Mouse (Mus musculus) liver, embryonic 11.5 days (tissue): ENCODE data around the gene Atg101. TPM values are rescaled to one million over a fixed set of nuclear protein-coding genes. Genes with fewer than 3 reads are reported as not detected.

ENCODE experiments used
- ATAC-seq: fragments of 200-750 bp; cut with Nextera tagmentation; replicated peaks from 2 replicates; pipeline ENCODE4 v1.8.0; 2017; ENCODE audit warnings: moderate number of reproducible peaks, mild to moderate bottlenecking, moderate TSS enrichment, moderate library complexity; ENCODE audit not compliant: low FRiP score
- DNase-seq: peaks from one replicate; pipeline ENCODE4 v3.0.0-alpha.2; 2017; ENCODE audit warnings: low spot score
- H3K27ac ChIP-seq: fragments of 300-500 bp; sonication (generic); 2 replicates; pipeline ENCODE4 v1.5.1; 2014; ENCODE audit warnings: mild to moderate bottlenecking, low read depth, low read length, control low read depth
- H3K27me3 ChIP-seq: fragments of 300-500 bp; sonication (generic); replicated peaks from 2 replicates; pipeline ENCODE4 v1.6.1; 2014; ENCODE audit warnings: low read length, mixed read lengths; ENCODE audit not compliant: control insufficient read depth, insufficient read depth
- H3K36me3 ChIP-seq: fragments of 300-500 bp; sonication (generic); 2 replicates; pipeline ENCODE4 v1.6.1; 2014; ENCODE audit warnings: mild to moderate bottlenecking, low read length, moderate library complexity, mixed read lengths; ENCODE audit not compliant: control insufficient read depth, insufficient read depth
- H3K4me1 ChIP-seq: fragments of 300-500 bp; sonication (generic); replicated peaks from 2 replicates; pipeline ENCODE4 v1.6.1; 2014; ENCODE audit warnings: low read length, mixed read lengths; ENCODE audit not compliant: control insufficient read depth, insufficient read depth
- H3K4me2 ChIP-seq: fragments of 300-500 bp; sonication (generic); 2 replicates; pipeline ENCODE4 v1.6.1; 2014; ENCODE audit warnings: mild to moderate bottlenecking, control low read depth, moderate library complexity
- H3K4me3 ChIP-seq: fragments of 300-500 bp; sonication (generic); 2 replicates; pipeline ENCODE4 v1.5.1; 2014; ENCODE audit warnings: low read depth, low read length, control low read depth
- H3K9ac ChIP-seq: fragments of 300-500 bp; sonication (generic); 2 replicates; pipeline ENCODE4 v1.6.1; 2014; ENCODE audit warnings: low read depth, low read length, control low read depth
- H3K9me3 ChIP-seq: fragments of 300-500 bp; sonication (generic); 2 replicates; pipeline ENCODE4 v1.6.1; 2016; ENCODE audit warnings: low read length, inconsistent platforms, mixed read lengths; ENCODE audit not compliant: control insufficient read depth
- WGBS: fragments of 180-500 bp; shearing (Covaris S2); extraction: QIAGEN DNeasy Blood & Tissue Kit; methylation state at CpG from one replicate; pipeline ENCODE4 v1.1.7; 2014; 5-methylcytosine and 5-hydroxymethylcytosine counted together
- polyA plus RNA-seq: library from polyadenylated mRNA; unstranded; fragments of >200 nt; fragmentation: Nextera tagmentation; extraction: Ambion mirVana; gene quantifications from 2 replicates; pipeline ENCODE4 v1.2.1, GENCODE M21; 2014

Gene Atg101
- polyA plus RNA-seq, 1 experiment from 2014 or later = 54.9 TPM

DNA sequence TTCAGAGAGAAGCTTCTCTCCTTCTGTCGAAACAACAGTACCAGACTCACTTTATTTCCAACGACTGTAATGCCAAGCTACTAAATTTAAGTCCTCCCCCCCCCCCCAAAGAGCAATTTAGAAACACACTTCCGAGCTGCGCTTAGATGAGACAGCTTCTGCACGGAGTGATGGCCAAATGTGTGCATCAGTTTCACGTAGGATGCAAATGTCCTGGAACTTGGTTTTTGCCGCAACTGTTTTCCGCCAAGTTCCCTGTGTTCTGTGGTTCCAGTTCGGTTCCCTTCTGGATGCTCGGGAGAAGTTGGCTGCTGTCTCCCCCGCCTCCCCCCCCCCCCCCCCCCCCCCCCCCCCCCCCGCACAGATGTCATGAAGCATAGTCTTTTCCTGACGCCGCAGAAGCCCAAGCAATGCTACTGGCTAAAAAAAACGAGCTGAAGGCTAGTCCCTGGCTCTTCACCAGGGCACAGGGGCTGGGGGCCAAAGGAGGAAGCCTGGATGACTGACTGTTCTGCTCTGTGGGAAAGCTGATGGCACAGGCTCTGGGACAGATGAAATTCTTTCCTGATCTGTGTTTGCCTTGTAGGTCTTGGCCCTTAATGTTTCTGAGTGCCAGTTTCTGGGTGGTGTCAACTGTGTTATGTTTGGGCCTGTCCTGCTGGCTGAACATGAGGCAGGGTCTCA, 27.2 kb downstream of the Atg101 start:
- no peaks in the 10 kb centered on the region for H3K27me3 ChIP-seq
- DNase-seq = no peak
- H3K9ac ChIP-seq = no peak overlapping the region
- no peak overlapping the region for H3K27ac ChIP-seq
- H3K4me1 ChIP-seq = no peaks in the 10 kb centered on the region; the same call in none of the 2 replicates
- no peak overlapping the region for H3K4me3 ChIP-seq
- no peak overlapping the region for H3K4me2 ChIP-seq
- ATAC-seq = no peak
- no peaks in the 10 kb centered on the region for H3K9me3 ChIP-seq
- no peaks in the 10 kb centered on the region for H3K36me3 ChIP-seq
- 61% methylated on average over 14 of the region's 15 CpGs for WGBS

DNA sequence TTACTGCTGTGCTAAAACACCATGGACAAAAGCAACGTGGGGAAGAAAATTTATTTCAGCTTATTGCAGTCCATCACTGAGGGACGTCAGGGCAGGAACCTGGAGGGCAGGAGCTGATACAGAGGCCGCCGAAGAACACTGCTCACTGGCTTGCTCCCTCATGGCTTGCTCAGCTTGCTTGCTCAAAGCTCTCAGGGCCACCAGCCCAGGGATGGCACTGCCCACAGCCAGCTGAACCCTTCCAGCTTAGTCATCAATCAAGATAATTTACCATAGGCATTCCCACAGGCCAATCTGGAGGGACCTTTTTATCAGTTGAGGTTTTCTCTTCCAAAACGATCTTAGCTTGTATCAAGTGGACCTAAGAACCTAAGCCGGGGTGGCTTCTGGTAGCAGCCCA, 27.9 kb downstream of the Atg101 start:
- no peaks in the 10 kb centered on the region for H3K36me3 ChIP-seq
- H3K9ac ChIP-seq = no peak overlapping the region
- H3K4me2 ChIP-seq = no peak overlapping the region
- no peaks in the 10 kb centered on the region for H3K9me3 ChIP-seq
- H3K4me3 ChIP-seq = no peak overlapping the region
- WGBS = 79% methylated on average over 6 of the region's 6 CpGs
- no peaks in the 10 kb centered on the region for H3K27me3 ChIP-seq
- H3K4me1 ChIP-seq = no peaks in the 10 kb centered on the region; the same call in none of the 2 replicates
- ATAC-seq = no peak
- no peak overlapping the region for H3K27ac ChIP-seq
- DNase-seq = no peak

DNA sequence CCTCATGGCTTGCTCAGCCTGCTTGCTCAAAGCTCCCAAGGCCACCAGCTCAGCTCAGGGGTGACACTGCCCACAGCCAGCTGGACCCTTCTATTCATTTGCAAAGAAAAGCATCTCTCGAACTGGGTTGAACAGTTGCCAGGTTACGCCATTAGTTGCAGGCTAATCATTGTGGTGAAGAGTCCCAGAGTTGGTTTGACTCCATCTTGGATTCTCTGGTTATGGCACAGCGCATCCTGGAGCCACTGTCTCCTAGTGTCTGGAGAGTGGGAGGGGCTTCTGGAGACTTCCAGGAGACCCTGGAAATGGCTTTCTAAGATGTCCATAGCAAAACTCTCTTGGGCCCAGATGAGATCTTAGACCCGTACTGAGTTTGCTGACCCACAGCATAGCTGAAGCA, 31.3 kb downstream of the Atg101 start:
- Histone ChIP-seq H3K36me3 (no peaks in the 10 kb centered on the region), H3K4me2 (no peak overlapping the region; the same call in 1 of the 2 replicates), H3K27me3 (no peaks in the 10 kb centered on the region), H3K4me1 (peaks cover 13% of the 10 kb centered on the region), H3K9me3 (no peaks in the 10 kb centered on the region), H3K4me3 (no peak overlapping the region), H3K27ac (no peak overlapping the region), H3K9ac (no peak overlapping the region)
- ATAC-seq = 0 out of 2 replicates have a peak, but pooled peaks have one; percentile 7
- WGBS = 90% methylated on average over 4 of the region's 4 CpGs
- no peak for DNase-seq

DNA sequence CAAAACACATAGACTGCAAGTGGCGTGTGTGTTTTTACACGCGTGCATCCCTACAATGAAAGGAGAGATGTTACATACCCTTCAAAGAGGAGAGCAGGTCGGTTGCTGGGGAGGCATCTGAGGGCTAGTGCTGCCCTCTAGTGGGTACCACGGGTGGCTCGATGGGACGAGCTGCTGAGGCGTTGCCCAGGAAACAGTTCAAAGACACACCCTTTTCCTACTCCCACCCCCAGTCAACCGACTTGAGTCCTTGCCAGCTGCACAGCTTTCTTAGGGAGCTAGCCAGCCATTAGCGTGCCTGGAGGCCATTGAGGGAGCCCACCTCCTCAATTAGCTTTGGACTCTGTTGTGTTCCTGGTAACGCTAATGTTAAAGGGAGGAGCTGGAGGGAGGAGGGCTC, 31.8 kb downstream of the Atg101 start:
- WGBS = 4% methylated on average over 11 of the region's 11 CpGs
- H3K9me3 ChIP-seq = no peaks in the 10 kb centered on the region
- H3K27me3 ChIP-seq = no peaks in the 10 kb centered on the region
- ATAC-seq (peak; percentile 73), DNase-seq (peak; percentile 74)
- peaks cover 18% of the 10 kb centered on the region for H3K4me1 ChIP-seq
- H3K4me2 ChIP-seq = peak overlapping the region; percentile 60
- H3K9ac ChIP-seq = 0 out of 2 replicates have a peak overlapping the region, but pooled peaks have one; percentile 2
- peak overlapping the region; percentile 37 for H3K4me3 ChIP-seq
- H3K27ac ChIP-seq = no peak overlapping the region
- no peaks in the 10 kb centered on the region for H3K36me3 ChIP-seq

DNA sequence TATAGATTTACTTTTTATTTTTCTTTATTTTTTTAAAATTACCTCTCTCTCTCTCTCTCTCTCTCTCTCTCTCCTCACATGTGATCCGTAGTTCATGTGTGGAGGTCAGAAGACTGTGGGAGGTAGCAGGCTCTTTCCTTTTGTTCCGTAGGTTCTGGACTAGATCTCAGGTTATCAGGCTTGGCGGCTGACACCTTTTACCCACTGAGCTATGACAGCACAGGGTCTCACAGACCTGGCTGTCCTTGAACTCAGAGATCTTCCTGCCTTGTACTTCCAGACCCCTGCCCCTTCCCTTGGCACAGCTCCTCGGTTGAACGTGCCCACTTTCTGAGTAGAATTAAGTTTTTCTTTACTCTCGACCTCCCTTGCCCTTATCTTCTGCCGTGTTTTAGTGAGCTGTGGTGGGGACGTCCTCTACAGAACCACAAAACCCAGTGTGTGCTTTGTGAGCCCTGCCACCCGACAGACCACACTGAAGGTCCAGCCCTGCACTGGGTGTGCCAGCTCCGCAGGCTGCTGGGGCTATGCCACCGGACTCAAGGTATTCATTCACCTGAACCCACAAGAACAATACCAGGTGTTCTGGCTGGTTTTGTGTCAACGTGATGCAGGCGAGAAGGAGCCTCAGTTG, 32.3 kb downstream of the Atg101 start:
- no peaks in the 10 kb centered on the region for H3K36me3 ChIP-seq

DNA sequence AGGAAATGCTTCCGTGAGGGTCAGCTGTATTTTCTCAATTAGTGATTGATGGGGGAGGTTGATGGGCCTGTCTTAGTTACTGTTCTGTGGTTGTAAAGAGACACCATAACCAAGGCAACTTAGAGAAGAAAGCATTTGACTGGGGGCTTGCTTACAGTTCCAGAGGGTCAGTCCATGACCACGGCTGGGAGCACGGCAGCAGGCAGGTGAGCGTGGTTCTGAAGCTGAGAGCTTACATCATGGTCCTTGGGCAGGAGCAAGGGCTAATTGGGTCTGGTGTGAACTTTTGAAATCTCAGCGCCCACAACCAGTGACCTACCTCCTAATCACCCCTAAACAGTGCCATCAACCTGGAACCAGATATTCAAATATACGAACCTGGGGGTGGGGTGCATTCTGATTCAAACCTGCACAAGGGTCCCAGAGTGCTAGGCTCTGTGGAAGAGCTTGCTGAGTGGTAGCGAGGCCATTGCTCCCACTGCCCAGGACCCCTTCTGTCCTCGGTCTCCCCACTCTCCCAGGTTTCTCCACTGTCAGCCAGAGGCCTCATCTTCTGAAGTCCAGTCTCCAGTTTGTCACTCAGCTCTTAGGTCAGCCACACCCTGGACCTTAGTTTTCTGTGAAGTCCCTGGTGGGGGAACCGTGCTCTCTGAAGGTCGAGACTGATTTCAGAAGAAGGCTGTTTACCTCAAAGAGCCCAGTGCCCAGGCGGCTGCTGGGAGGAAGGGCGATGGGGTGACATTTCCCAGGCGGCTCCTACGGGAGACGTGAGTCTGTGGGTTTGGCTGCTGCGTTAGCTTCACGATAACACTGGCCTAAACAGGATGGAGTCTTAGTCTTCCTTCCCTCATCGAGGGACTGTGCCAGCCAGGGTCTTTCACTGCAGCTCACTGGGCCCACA, 33.1 kb downstream of the Atg101 start:
- Histone ChIP-seq H3K9me3 (no peaks in the 10 kb centered on the region), H3K27me3 (no peaks in the 10 kb centered on the region), H3K9ac (no peak overlapping the region), H3K4me1 (peaks cover 21% of the 10 kb centered on the region), H3K4me2 (peak overlapping the region; percentile 60), H3K4me3 (no peak overlapping the region), H3K27ac (peak overlapping the region; percentile 54; the same call in 1 of the 2 replicates), H3K36me3 (no peaks in the 10 kb centered on the region)
- WGBS = 50% methylated on average over 18 of the region's 18 CpGs
- ATAC-seq (0 out of 2 replicates have a peak, but pooled peaks have one; percentile 16), DNase-seq (no peak)

More for the DNA sequence above, 32.3 kb downstream of the Atg101 start:
- Histone ChIP-seq H3K27ac (no peak overlapping the region), H3K4me3 (peak overlapping the region; percentile 37), H3K9me3 (no peaks in the 10 kb centered on the region), H3K4me2 (peak overlapping the region; percentile 60), H3K4me1 (peaks cover 19% of the 10 kb centered on the region), H3K27me3 (no peaks in the 10 kb centered on the region), H3K9ac (0 out of 2 replicates have a peak overlapping the region, but pooled peaks have one; percentile 2)
- ATAC-seq (no peak), DNase-seq (no peak)
- 37% methylated on average over 13 of the region's 13 CpGs for WGBS

DNA sequence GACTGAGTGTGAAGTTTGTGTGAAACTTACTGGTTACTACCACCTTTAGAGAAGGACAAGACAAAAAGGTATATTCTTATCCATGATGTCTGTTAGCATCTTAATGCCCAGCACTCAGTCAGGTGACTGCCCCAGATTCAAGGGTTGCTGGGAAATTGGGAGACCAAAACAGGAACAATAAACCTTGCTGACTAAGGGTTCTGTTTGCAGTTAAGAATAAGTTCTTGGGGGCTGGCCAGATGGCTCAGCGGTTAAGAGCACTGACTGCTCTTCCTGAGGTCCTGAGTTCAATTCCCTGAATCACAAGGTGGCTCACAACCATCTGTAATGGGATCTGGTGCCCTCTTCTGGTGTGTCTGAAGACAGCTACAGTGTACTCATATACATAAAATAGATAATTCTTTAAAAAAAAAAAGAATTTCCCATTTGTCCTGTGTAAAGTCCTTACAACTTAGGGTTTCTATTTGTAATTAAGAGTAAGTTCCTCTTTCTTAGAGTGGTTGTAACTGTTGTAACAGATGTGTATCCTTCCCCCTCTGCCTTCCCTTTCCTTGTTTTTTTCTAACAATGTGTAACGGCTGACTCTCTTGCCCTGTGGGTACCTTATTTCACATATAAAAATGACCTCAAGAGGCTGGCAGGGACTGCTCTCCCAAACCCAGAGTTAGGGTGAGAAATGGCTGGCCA, 33.9 kb downstream of the Atg101 start:
- 0 out of 2 replicates have a peak, but pooled peaks cover 3% of the 10 kb centered on the region for H3K27me3 ChIP-seq
- peaks cover 21% of the 10 kb centered on the region for H3K4me1 ChIP-seq
- no peak overlapping the region for H3K9ac ChIP-seq
- no peak overlapping the region for H3K4me3 ChIP-seq
- no peaks in the 10 kb centered on the region for H3K36me3 ChIP-seq
- H3K4me2 ChIP-seq = 0 out of 2 replicates have a peak overlapping the region, but pooled peaks have one; percentile 24
- WGBS = 54% methylated on average over 2 of the region's 2 CpGs
- ATAC-seq = no peak
- H3K27ac ChIP-seq = peak overlapping the region; percentile 54; the same call in 1 of the 2 replicates
- no peaks in the 10 kb centered on the region for H3K9me3 ChIP-seq
- no peak for DNase-seq
